Mouse (Mus musculus) bone marrow macrophage, adult 2 months (primary cell): ENCODE data around the gene Ufc1.

Source experiments
- CTCF ChIP-seq: IDR thresholded peaks from 2 replicates; pipeline ENCODE4 v1.5.1; 2012; ENCODE audit warnings: low read depth, mild to moderate bottlenecking, low read length, moderate library complexity
- POLR2A ChIP-seq: IDR thresholded peaks from 2 replicates; pipeline ENCODE4 v1.6.1; 2012; ENCODE audit warnings: mild to moderate bottlenecking, low read depth, low read length, borderline replicate concordance

DNA sequence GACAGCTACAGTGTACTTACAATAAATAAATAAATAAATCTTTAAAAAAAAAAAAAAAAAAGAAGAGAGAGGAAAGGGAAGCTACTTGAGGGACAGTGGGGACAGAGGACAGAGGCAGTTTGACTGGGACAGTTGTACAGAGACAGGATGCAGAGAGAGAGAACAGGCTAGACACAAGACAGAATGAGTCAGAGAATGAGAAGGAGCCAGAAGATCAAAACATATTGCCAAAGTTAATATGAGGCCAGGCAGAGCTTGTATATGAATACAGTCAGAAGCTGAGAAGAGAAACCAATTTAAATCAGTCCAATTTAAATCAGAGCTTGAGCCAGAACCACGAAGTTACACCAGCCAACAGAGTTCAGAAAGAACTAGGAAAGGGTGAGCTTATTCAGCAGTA lies 26.5 kb downstream of the Ufc1 start:
- no peak for TF ChIP-seq POLR2A
- no peak for TF ChIP-seq CTCF
